Mouse (Mus musculus): ENCODE measurements around the gene Ankrd55.

Ankrd55 gene

GRCm38 (mm10) chr13:112288225-112289178 is at the start of gene Ankrd55:
Gene Ankrd55 (plus strand): TSS chr13:112288451.
- peak; percentile 62 for DNase-seq (ENCODE audit: low spot score)

- no peak for DNase-seq (ENCODE audit: low spot score)
These were observed 49.0 kb upstream of the Ankrd55 start for GRCm38 (mm10) chr13:112239239-112239638.

GRCm38 (mm10) chr13:112241431-112241830 is 46.8 kb upstream of the Ankrd55 start:
- DNase-seq (ENCODE audit: low spot score): no peak

- DNase-seq (ENCODE audit: low spot score): no peak
These were observed 43.1 kb upstream of the Ankrd55 start for GRCm38 (mm10) chr13:112245131-112245530.

- no peak for DNase-seq (ENCODE audit: low spot score)
These were observed 36.8 kb upstream of the Ankrd55 start for GRCm38 (mm10) chr13:112251433-112251832.

- DNase-seq (ENCODE audit: low spot score): no peak
These were observed 36.2 kb upstream of the Ankrd55 start for GRCm38 (mm10) chr13:112252012-112252411.

- no peak for DNase-seq (ENCODE audit: low spot score)
These were observed 35.1 kb upstream of the Ankrd55 start for GRCm38 (mm10) chr13:112252991-112253620.

GRCm38 (mm10) chr13:112254116-112254515 is 34.1 kb upstream of the Ankrd55 start:
- DNase-seq (ENCODE audit: low spot score): no peak

GRCm38 (mm10) chr13:112255862-112256261 is 32.4 kb upstream of the Ankrd55 start:
- DNase-seq (ENCODE audit: low spot score): no peak

GRCm38 (mm10) chr13:112258478-112258877 is 29.8 kb upstream of the Ankrd55 start:
- DNase-seq (ENCODE audit: low spot score): no peak

- DNase-seq (ENCODE audit: low spot score): peak; percentile 69
These were observed 28.9 kb upstream of the Ankrd55 start for GRCm38 (mm10) chr13:112259398-112259797.

- DNase-seq (ENCODE audit: low spot score): no peak
These were observed 23.6 kb upstream of the Ankrd55 start for GRCm38 (mm10) chr13:112264666-112265065.

- no peak for DNase-seq (ENCODE audit: low spot score)
These were observed 16.2 kb upstream of the Ankrd55 start for GRCm38 (mm10) chr13:112271901-112272537.

- DNase-seq (ENCODE audit: low spot score): no peak
These were observed 13.6 kb upstream of the Ankrd55 start for GRCm38 (mm10) chr13:112274636-112275035.

- DNase-seq (ENCODE audit: low spot score): no peak
These were observed 12.3 kb upstream of the Ankrd55 start for GRCm38 (mm10) chr13:112275951-112276350.

- DNase-seq (ENCODE audit: low spot score): no peak
These were observed 10.7 kb upstream of the Ankrd55 start for GRCm38 (mm10) chr13:112277544-112277943.

GRCm38 (mm10) chr13:112278251-112278650 is 10.0 kb upstream of the Ankrd55 start:
- DNase-seq (ENCODE audit: low spot score): no peak

GRCm38 (mm10) chr13:112287135-112287534 is 1.1 kb upstream of the Ankrd55 start:
- DNase-seq (ENCODE audit: low spot score): no peak

- no peak for DNase-seq (ENCODE audit: low spot score)
These were observed 553 bp upstream of the Ankrd55 start for GRCm38 (mm10) chr13:112287571-112288224.

GRCm38 (mm10) chr13:112289338-112289737 is 1.1 kb downstream of the Ankrd55 start:
- no peak for DNase-seq (ENCODE audit: low spot score)

GRCm38 (mm10) chr13:112289981-112290380 is 1.7 kb downstream of the Ankrd55 start:
- no peak for DNase-seq (ENCODE audit: low spot score)

- peak; percentile 27 for DNase-seq (ENCODE audit: low spot score)
These were observed 4.2 kb downstream of the Ankrd55 start for GRCm38 (mm10) chr13:112292489-112292888.

All from ovary, postnatal 36 days (tissue).